Mouse (Mus musculus): ENCODE results near the gene Lmtk3. TPM values are rescaled to one million over a fixed set of nuclear protein-coding genes. Genes with fewer than 3 reads are reported as not detected.

The Lmtk3 gene
- polyA plus RNA-seq, 1 experiment from 2014 or later: 4.1 TPM

GRCm38 (mm10) chr7:45784524-45785372 is 1.2 kb downstream of the Lmtk3 start, which contains the start of gene Sult2b1:
TSS of gene Sult2b1 (minus strand) at chr7:45784669.
- Histone ChIP-seq H3K4me3 (peak within 1 kb of the TSS; percentile 82), H3K27ac (peak within 1 kb of the TSS; percentile 66), H3K36me3 (peaks cover 24% of the 10 kb centered on the region), H3K9ac (peak within 1 kb of the TSS; percentile 82), H3K9me3 (no peaks in the 10 kb centered on the region), H3K4me2 (peak within 1 kb of the TSS; percentile 92), H3K4me1 (peaks cover 33% of the 10 kb centered on the region), H3K27me3 (0 out of 2 replicates have a peak, but pooled peaks cover 7% of the 10 kb centered on the region)
- 21% methylated on average over 20 of the region's 20 CpGs for WGBS
- peak; percentile 45; the same call in 1 of the 2 replicates for ATAC-seq (ENCODE audit: insufficient number of reproducible peaks, insufficient read depth, low FRiP score, low TSS enrichment, low read depth)

GRCm38 (mm10) chr7:45785388-45786135 is 2.0 kb downstream of the Lmtk3 start:
- under 1% methylated on average over 38 of the region's 42 CpGs for WGBS
- H3K9ac ChIP-seq: peak overlapping the region; percentile 82
- 0 out of 2 replicates have a peak, but pooled peaks have one; percentile 5 for ATAC-seq (ENCODE audit: insufficient number of reproducible peaks, insufficient read depth, low FRiP score, low TSS enrichment, low read depth)
- H3K4me2 ChIP-seq: peak overlapping the region; percentile 92
- H3K9me3 ChIP-seq: no peaks in the 10 kb centered on the region
- peak overlapping the region; percentile 66 for H3K27ac ChIP-seq
- peaks cover 32% of the 10 kb centered on the region for H3K36me3 ChIP-seq
- H3K4me1 ChIP-seq: peaks cover 33% of the 10 kb centered on the region
- peak overlapping the region; percentile 82 for H3K4me3 ChIP-seq
- H3K27me3 ChIP-seq: 0 out of 2 replicates have a peak, but pooled peaks cover 7% of the 10 kb centered on the region

GRCm38 (mm10) chr7:45786136-45786578 is 2.6 kb downstream of the Lmtk3 start:
- peaks cover 33% of the 10 kb centered on the region for H3K4me1 ChIP-seq
- no peak overlapping the region; the same call in 1 of the 2 replicates for H3K27ac ChIP-seq
- peak overlapping the region; percentile 92 for H3K4me2 ChIP-seq
- H3K4me3 ChIP-seq: peak overlapping the region; percentile 82
- H3K9me3 ChIP-seq: no peaks in the 10 kb centered on the region
- H3K36me3 ChIP-seq: peaks cover 38% of the 10 kb centered on the region
- H3K9ac ChIP-seq: peak overlapping the region; percentile 82
- H3K27me3 ChIP-seq: 0 out of 2 replicates have a peak, but pooled peaks cover 7% of the 10 kb centered on the region
- ATAC-seq (ENCODE audit: insufficient number of reproducible peaks, insufficient read depth, low FRiP score, low TSS enrichment, low read depth): peak; percentile 46; the same call in 1 of the 2 replicates
- 2% methylated on average over 14 of the region's 14 CpGs for WGBS

- Histone ChIP-seq H3K9me3 (no peaks in the 10 kb centered on the region), H3K27ac (peak overlapping the region; percentile 57; the same call in 1 of the 2 replicates), H3K4me1 (peaks cover 33% of the 10 kb centered on the region), H3K36me3 (peaks cover 43% of the 10 kb centered on the region), H3K4me3 (peak overlapping the region; percentile 82), H3K9ac (peak overlapping the region; percentile 82), H3K27me3 (0 out of 2 replicates have a peak, but pooled peaks cover 7% of the 10 kb centered on the region), H3K4me2 (peak overlapping the region; percentile 92)
- 7% methylated on average over 17 of the region's 17 CpGs for WGBS
- peak; percentile 44; the same call in 1 of the 2 replicates for ATAC-seq (ENCODE audit: insufficient number of reproducible peaks, insufficient read depth, low FRiP score, low TSS enrichment, low read depth)
Observed at GRCm38 (mm10) chr7:45786661-45787413, 3.3 kb downstream of the Lmtk3 start.

- H3K27ac ChIP-seq: no peak overlapping the region
- H3K4me3 ChIP-seq: peak overlapping the region; percentile 82; the same call in 1 of the 2 replicates
- H3K4me1 ChIP-seq: peaks cover 33% of the 10 kb centered on the region
- ATAC-seq (ENCODE audit: insufficient number of reproducible peaks, insufficient read depth, low FRiP score, low TSS enrichment, low read depth): no peak
- peak overlapping the region; percentile 92 for H3K4me2 ChIP-seq
- no peak overlapping the region for H3K9ac ChIP-seq
- H3K27me3 ChIP-seq: no peaks in the 10 kb centered on the region
- WGBS: 88% methylated on average over 22 of the region's 22 CpGs
- H3K9me3 ChIP-seq: no peaks in the 10 kb centered on the region
- peaks cover 51% of the 10 kb centered on the region for H3K36me3 ChIP-seq
Observed at GRCm38 (mm10) chr7:45787642-45788041, 4.1 kb downstream of the Lmtk3 start.

GRCm38 (mm10) chr7:45790721-45791120 is 7.2 kb downstream of the Lmtk3 start:
- WGBS: 67% methylated on average over 6 of the region's 6 CpGs
- Histone ChIP-seq H3K4me1 (peaks cover 20% of the 10 kb centered on the region), H3K27ac (no peak overlapping the region), H3K27me3 (peaks cover 5% of the 10 kb centered on the region), H3K4me3 (no peak overlapping the region), H3K36me3 (peaks cover 81% of the 10 kb centered on the region), H3K9me3 (no peaks in the 10 kb centered on the region), H3K9ac (no peak overlapping the region), H3K4me2 (no peak overlapping the region)
- no peak for ATAC-seq (ENCODE audit: insufficient number of reproducible peaks, insufficient read depth, low FRiP score, low TSS enrichment, low read depth)

- no peak overlapping the region for H3K9ac ChIP-seq
- H3K9me3 ChIP-seq: no peaks in the 10 kb centered on the region
- WGBS: 82% methylated on average over 17 of the region's 17 CpGs
- H3K27ac ChIP-seq: no peak overlapping the region
- peaks cover 86% of the 10 kb centered on the region for H3K36me3 ChIP-seq
- peaks cover 8% of the 10 kb centered on the region for H3K4me1 ChIP-seq
- ATAC-seq (ENCODE audit: insufficient number of reproducible peaks, insufficient read depth, low FRiP score, low TSS enrichment, low read depth): no peak
- H3K4me3 ChIP-seq: no peak overlapping the region
- no peak overlapping the region for H3K4me2 ChIP-seq
- peaks cover 14% of the 10 kb centered on the region for H3K27me3 ChIP-seq
Observed at GRCm38 (mm10) chr7:45791756-45792490, 8.4 kb downstream of the Lmtk3 start.

- ATAC-seq (ENCODE audit: insufficient number of reproducible peaks, insufficient read depth, low FRiP score, low TSS enrichment, low read depth): no peak
- Histone ChIP-seq H3K36me3 (peaks cover 77% of the 10 kb centered on the region), H3K27me3 (peaks cover 27% of the 10 kb centered on the region), H3K9me3 (no peaks in the 10 kb centered on the region), H3K4me3 (no peak overlapping the region), H3K27ac (no peak overlapping the region), H3K9ac (no peak overlapping the region), H3K4me2 (no peak overlapping the region), H3K4me1 (peaks cover 13% of the 10 kb centered on the region)
- WGBS: 83% methylated on average over 24 of the region's 24 CpGs
Observed at GRCm38 (mm10) chr7:45793240-45793639, 9.7 kb downstream of the Lmtk3 start.

GRCm38 (mm10) chr7:45793969-45794585 is 10.5 kb downstream of the Lmtk3 start:
- H3K9me3 ChIP-seq: no peaks in the 10 kb centered on the region
- no peak overlapping the region for H3K9ac ChIP-seq
- H3K36me3 ChIP-seq: peaks cover 69% of the 10 kb centered on the region
- no peak overlapping the region for H3K4me3 ChIP-seq
- peaks cover 19% of the 10 kb centered on the region for H3K4me1 ChIP-seq
- WGBS: 87% methylated on average over 44 of the region's 44 CpGs
- no peak overlapping the region for H3K27ac ChIP-seq
- peaks cover 35% of the 10 kb centered on the region for H3K27me3 ChIP-seq
- ATAC-seq (ENCODE audit: insufficient number of reproducible peaks, insufficient read depth, low FRiP score, low TSS enrichment, low read depth): no peak
- no peak overlapping the region for H3K4me2 ChIP-seq

- no peak for ATAC-seq (ENCODE audit: insufficient number of reproducible peaks, insufficient read depth, low FRiP score, low TSS enrichment, low read depth)
- H3K4me1 ChIP-seq: peaks cover 20% of the 10 kb centered on the region
- no peaks in the 10 kb centered on the region for H3K9me3 ChIP-seq
- 95% methylated on average over 28 of the region's 29 CpGs for WGBS
- H3K9ac ChIP-seq: no peak overlapping the region
- H3K4me2 ChIP-seq: no peak overlapping the region
- H3K4me3 ChIP-seq: no peak overlapping the region
- H3K27ac ChIP-seq: no peak overlapping the region
- peaks cover 60% of the 10 kb centered on the region for H3K36me3 ChIP-seq
- peaks cover 36% of the 10 kb centered on the region for H3K27me3 ChIP-seq
Observed at GRCm38 (mm10) chr7:45794971-45795370, 11.4 kb downstream of the Lmtk3 start.

Measured in embryonic facial prominence, embryonic 13.5 days (tissue).